Mouse (Mus musculus) megakaryocyte, embryonic 14.5 days (primary cell): ENCODE measurements at regions not wholly inside any gene's neighbourhood (a gene's known extent, or its start where the extent isn't known, plus 50 kb on each side); places are given as distances from the start of the nearest gene placed in this dataset.

ENCODE experiments used
- H3K27me3 ChIP-seq: replicated peaks from 2 replicates; pipeline ENCODE3; 2012; ENCODE audit warnings: inconsistent platforms
- H3K36me3 ChIP-seq: replicated peaks from 2 replicates; pipeline ENCODE3; 2012; ENCODE audit warnings: low read length, inconsistent platforms, mixed read lengths
- H3K4me1 ChIP-seq: 2 replicates; pipeline ENCODE4 v1.6.1; 2012; ENCODE audit warnings: inconsistent platforms
- H3K4me3 ChIP-seq: replicated peaks from 2 replicates; pipeline ENCODE3; 2012; ENCODE audit warnings: moderate library complexity, mild to moderate bottlenecking, inconsistent platforms
- H3K9me3 ChIP-seq: 2 replicates; pipeline ENCODE4 v1.6.1; 2012; ENCODE audit warnings: inconsistent platforms
- FLI1 ChIP-seq: IDR thresholded peaks from 2 replicates; pipeline ENCODE4 v1.6.1; 2012; ENCODE audit warnings: low read length, inconsistent platforms, mixed read lengths
- GATA1 ChIP-seq: IDR thresholded peaks from 3 replicates; pipeline ENCODE4 v1.6.1; 2012; ENCODE audit warnings: mixed read lengths, low read length, inconsistent platforms, borderline replicate concordance

DNA sequence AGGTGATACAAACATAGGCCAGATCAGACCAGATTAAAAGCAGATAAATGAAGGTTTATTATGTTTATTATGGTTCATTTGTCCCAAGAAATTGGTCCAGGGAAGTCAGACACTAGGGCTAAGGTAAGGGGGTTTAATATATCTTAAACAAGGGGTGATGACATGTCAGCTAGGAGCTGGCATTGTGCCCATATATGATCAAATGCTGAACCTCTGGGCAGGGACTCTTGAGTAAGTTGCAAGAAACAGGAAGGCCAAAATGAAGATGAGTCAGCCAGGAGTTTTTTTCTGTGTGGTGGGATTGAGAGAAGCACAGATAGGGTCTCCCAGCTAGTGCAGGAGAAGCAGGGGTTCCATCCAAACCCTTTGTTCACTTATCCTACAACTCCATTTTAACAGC is 219.4 kb upstream of the Gm5148 start:
- Histone ChIP-seq H3K4me1 (peaks cover 10% of the 10 kb centered on the region), H3K4me3 (no peak overlapping the region), H3K36me3 (no peaks in the 10 kb centered on the region), H3K27me3 (no peaks in the 10 kb centered on the region), H3K9me3 (no peaks in the 10 kb centered on the region)
- TF ChIP-seq FLI1 (no peak), GATA1 (no peak)

DNA sequence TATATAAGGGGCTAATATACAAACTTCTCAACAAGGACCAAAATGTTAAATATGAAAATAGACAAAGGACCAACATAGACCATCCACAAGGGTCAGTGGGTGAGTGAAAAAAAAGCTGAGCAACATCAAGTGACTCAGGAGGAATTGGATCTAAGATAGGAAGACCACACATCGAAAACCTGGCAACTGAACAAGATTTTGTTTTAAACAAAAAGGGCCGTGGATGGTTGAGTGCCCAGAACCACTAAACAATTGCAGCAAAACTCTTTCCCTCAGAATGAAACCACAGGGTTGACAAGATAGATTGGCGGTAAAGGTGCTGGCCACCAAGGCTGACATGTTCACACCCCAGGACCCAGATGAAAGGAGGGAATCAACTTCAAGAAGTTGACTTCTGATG is 215.7 kb upstream of the Gm5148 start:
- no peaks in the 10 kb centered on the region for H3K9me3 ChIP-seq
- peaks cover 4% of the 10 kb centered on the region for H3K27me3 ChIP-seq
- TF ChIP-seq FLI1 (no peak), GATA1 (no peak)
- H3K36me3 ChIP-seq, result no peaks in the 10 kb centered on the region
- no peak overlapping the region for H3K4me3 ChIP-seq
- H3K4me1 ChIP-seq, result peaks cover 22% of the 10 kb centered on the region

DNA sequence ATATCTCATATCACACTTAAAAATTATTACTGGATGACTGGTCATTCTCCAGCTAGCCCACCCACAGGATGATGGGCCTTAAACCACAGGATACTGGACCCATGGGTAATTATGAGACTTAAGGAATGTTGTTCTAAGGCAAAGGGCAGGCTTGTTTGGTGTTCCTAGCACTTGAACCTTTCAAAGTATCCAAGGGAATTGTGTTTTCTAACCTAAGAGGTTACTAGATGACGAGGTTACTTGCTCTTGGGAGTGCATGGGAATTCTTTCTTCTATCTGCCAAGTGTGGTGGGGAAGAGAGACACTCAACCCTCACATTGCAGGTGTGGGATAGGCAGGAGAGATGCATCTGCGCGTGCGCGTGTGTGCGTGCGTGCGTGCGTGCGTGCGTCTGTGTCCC is 214.6 kb upstream of the Gm5148 start:
- Histone ChIP-seq H3K9me3 (no peaks in the 10 kb centered on the region), H3K36me3 (no peaks in the 10 kb centered on the region), H3K4me3 (no peak overlapping the region), H3K27me3 (peaks cover 4% of the 10 kb centered on the region), H3K4me1 (peaks cover 25% of the 10 kb centered on the region)
- TF ChIP-seq FLI1, result no peak
- no peak for TF ChIP-seq GATA1

DNA sequence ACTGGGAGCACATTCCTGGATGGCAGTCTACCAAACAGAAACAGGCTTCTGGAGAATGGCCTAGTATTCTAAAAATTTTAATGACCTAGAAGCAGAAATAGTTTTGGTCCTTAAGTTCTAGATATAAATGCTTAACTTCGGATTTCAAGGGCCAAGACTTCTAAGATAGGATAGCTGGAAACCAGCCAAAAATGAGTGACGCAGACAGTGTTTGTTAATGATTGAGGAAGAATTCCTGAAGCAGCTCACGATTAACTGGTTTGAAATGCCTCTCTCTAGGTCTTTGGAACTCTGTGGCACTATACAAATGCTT is 213.9 kb upstream of the Gm5148 start:
- Histone ChIP-seq H3K27me3 (peaks cover 4% of the 10 kb centered on the region), H3K9me3 (no peaks in the 10 kb centered on the region), H3K4me1 (peaks cover 25% of the 10 kb centered on the region), H3K4me3 (no peak overlapping the region), H3K36me3 (no peaks in the 10 kb centered on the region)
- no peak for TF ChIP-seq GATA1
- TF ChIP-seq FLI1, result no peak

DNA sequence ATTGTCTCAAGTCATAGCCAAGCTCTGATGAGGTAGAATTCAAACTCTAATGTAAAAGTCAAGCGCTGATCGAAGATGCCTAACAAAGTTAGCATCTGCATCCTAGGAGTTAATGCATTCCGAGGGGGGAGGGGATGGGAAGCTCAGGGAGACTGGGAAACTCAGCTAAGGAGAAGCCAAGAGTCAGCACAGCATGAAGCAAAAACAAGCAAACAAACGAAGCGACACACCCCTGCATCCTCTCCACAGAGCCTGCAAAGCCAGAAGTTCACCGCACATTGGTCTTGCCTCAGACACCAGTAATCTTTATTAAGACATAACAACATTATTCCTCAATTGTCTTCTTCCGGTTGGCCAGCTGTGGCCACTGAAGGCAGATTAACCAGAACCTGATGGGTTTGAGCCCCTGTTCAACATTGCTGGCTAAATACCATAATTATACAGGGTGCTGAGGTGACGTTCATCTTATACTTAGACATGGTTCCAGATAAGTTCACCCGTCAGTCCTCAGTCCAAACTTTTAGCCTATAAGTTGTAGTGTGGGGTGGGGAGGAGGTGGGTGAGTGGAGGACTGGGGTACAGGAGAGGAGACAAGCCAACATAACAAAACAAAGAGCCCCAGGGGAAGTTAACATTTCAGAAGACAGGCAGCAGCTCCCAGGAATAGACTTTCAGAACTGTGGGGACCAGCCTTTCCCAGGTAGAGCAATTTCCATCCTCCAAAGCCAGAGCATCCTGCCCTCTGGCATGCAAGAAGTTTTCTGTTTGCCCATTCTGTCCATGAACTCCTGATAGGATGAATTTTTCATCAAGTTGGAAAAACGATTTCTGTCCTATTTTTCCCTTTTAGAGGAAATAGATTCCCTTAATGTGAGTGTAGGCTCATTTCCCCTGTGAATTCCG is 213.3 kb upstream of the Gm5148 start:
- H3K9me3 ChIP-seq, result no peaks in the 10 kb centered on the region
- TF ChIP-seq FLI1 (no peak), GATA1 (no peak)
- no peak overlapping the region for H3K4me3 ChIP-seq
- peaks cover 4% of the 10 kb centered on the region for H3K27me3 ChIP-seq
- H3K36me3 ChIP-seq, result no peaks in the 10 kb centered on the region
- peaks cover 25% of the 10 kb centered on the region for H3K4me1 ChIP-seq

DNA sequence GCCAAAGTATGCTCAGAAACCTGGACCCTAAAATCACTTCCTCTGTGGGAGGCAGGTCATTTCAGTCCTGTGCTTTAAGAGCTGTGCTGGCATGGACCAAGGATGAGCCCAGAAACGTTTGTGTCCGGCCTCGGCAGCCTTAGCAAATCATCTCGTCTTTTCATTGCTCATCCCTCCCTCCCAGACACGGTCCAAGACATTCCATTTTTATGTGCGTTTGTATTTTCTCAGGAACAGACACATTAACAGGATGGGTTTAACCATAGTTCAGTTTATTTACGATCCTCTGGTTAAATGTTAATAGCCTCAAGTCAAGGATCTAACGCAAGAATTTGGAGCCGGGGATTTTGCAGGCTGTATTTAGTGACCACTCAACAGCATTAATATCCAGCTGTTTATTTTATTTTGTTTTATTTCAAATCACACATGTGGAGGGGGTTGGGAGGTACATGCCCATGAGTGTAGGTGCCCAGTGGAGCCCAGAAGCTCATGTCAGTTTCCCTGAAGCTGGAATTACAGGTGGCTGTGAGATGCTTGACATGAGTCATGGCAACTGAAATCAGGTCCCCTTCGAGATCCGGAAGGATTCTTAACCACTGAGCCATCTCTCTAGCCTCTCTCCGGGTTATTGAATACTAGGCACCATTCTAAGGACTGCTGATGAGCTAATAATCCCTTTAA is 212.1 kb upstream of the Gm5148 start:
- peaks cover 9% of the 10 kb centered on the region for H3K27me3 ChIP-seq
- H3K36me3 ChIP-seq, result no peaks in the 10 kb centered on the region
- peaks cover 32% of the 10 kb centered on the region for H3K4me1 ChIP-seq
- no peak overlapping the region for H3K4me3 ChIP-seq
- TF ChIP-seq GATA1, result no peak
- TF ChIP-seq FLI1, result no peak
- H3K9me3 ChIP-seq, result no peaks in the 10 kb centered on the region

DNA sequence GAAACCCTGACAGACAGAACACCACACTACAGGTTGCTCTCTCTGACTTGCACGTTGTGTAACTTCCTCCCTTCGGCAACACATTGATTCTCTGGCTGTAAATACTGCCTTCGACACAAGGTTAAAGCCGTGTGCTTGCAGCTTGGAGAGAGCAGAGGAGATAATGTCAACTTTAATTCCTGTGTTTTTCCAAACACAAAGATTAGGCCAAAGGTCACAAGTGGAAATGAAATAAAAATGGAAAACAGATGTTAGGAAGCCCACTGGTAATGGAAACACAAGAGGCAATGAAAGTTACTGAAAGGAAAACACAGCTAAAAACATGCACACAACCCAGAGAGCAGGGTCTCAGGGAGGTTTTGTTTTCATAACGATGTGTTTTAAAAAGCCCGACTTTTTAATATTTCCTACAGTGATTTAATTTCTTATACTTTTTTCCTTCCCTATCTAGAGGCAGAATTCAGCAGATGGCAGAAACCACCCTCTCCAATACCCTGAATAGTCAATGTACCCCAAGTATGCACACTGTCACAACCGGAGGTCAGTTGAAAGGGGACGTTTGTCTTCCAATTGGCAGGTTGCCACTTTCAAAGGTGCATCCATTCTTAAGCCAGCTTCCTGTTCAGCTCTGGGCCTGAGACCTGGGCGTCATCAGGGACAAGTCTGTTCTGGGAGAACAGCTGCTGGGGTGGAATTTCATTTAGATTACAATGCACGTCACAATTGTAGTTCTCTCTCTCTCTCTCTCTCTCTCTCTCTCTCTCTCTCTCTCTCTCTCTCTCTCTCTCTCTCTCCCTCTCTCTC is 210.8 kb upstream of the Gm5148 start:
- H3K9me3 ChIP-seq, result no peaks in the 10 kb centered on the region
- no peak overlapping the region for H3K4me3 ChIP-seq
- TF ChIP-seq GATA1, result no peak
- no peak for TF ChIP-seq FLI1
- no peaks in the 10 kb centered on the region for H3K36me3 ChIP-seq
- H3K27me3 ChIP-seq, result peaks cover 13% of the 10 kb centered on the region
- peaks cover 35% of the 10 kb centered on the region for H3K4me1 ChIP-seq

DNA sequence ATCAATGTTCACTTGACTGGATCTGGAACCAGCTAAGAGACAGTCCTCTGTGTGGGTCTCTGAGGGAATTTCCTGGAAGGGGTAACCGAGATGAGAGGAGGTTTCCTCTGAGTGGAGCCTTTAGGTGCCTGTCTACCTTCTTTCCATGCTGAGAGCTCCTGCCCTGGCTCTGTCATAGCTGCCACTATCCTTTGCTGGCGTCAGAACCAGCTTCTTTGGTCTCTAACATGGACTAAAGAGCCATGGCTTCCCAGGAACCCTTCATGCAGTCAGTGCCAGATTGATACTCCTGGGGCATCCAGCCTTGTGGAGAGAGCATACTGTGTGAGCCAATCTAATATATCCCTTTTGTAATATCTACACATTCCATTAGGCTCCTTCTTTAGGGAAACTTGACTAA is 209.9 kb upstream of the Gm5148 start:
- H3K4me1 ChIP-seq, result peaks cover 32% of the 10 kb centered on the region
- no peak for TF ChIP-seq FLI1
- no peak for TF ChIP-seq GATA1
- no peaks in the 10 kb centered on the region for H3K36me3 ChIP-seq
- peaks cover 13% of the 10 kb centered on the region for H3K27me3 ChIP-seq
- no peaks in the 10 kb centered on the region for H3K9me3 ChIP-seq
- H3K4me3 ChIP-seq, result no peak overlapping the region

DNA sequence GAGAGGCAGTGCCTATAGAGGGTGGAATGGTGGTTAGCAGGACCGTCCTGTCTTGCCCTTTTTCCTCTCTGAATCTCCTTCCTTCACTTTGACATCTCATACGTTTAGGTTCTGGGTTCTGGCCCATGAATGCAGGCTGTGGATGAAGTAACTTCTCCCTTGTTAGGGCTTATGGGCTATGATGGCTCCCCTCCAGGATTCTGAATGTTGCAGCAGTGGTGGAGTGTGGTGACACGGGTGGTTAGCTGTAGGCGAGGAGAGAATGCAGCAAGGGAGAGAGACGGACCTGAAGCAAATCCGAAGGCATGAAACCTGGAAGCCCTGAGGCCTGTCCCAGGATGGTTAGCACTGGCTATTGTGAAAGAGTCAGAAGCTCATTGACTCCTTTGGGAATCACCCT is 204.4 kb upstream of the Gm5148 start:
- H3K36me3 ChIP-seq, result peaks cover 8% of the 10 kb centered on the region
- no peak overlapping the region for H3K4me3 ChIP-seq
- H3K27me3 ChIP-seq, result peaks cover 9% of the 10 kb centered on the region
- peaks cover 9% of the 10 kb centered on the region for H3K9me3 ChIP-seq
- no peak for TF ChIP-seq FLI1
- no peak for TF ChIP-seq GATA1
- peaks cover 23% of the 10 kb centered on the region for H3K4me1 ChIP-seq
